Mouse (Mus musculus): ENCODE data around the gene Dennd2a. TPM values are rescaled to one million over a fixed set of nuclear protein-coding genes. Genes with fewer than 3 reads are reported as not detected.

Gene Dennd2a
- polyA plus RNA-seq, 1 experiment from 2014 or later, result 12.6 TPM

GRCm38 (mm10) chr6:39551981-39552636 lies 5.6 kb downstream of the Dennd2a start:
- no peaks in the 10 kb centered on the region; the same call in 1 of the 2 replicates for H3K36me3 ChIP-seq (ENCODE audit: control insufficient read depth, insufficient read depth, low read length)
- no peak overlapping the region for H3K4me2 ChIP-seq
- H3K9me3 ChIP-seq (ENCODE audit: control insufficient read depth, low read length), result no peaks in the 10 kb centered on the region
- H3K4me3 ChIP-seq (ENCODE audit: low read depth, low read length), result no peak overlapping the region
- H3K4me1 ChIP-seq (replicated peaks; ENCODE audit: control insufficient read depth, insufficient read depth, low read length), result no peaks in the 10 kb centered on the region; the same call in none of the 2 replicates
- DNase-seq (ENCODE audit: low spot score) (no peak), ATAC-seq (replicated peaks; ENCODE audit: low FRiP score) (no peak)
- H3K27ac ChIP-seq (ENCODE audit: low read depth, low read length), result no peak overlapping the region
- H3K27me3 ChIP-seq (replicated peaks; ENCODE audit: control insufficient read depth, insufficient read depth, low read length), result peaks cover 15% of the 10 kb centered on the region
- no peak overlapping the region for H3K9ac ChIP-seq (ENCODE audit: low read depth, low read length)
- WGBS, result 45% methylated on average over 8 of the region's 8 CpGs

- ATAC-seq (replicated peaks; ENCODE audit: low FRiP score), result no peak
- WGBS, result 73% methylated on average over 5 of the region's 5 CpGs
These were observed 9.6 kb downstream of the Dennd2a start for GRCm38 (mm10) chr6:39548030-39548429.

GRCm38 (mm10) chr6:39545474-39545873 lies 12.2 kb downstream of the Dennd2a start:
- H3K27me3 ChIP-seq (replicated peaks; ENCODE audit: control insufficient read depth, insufficient read depth, low read length), result no peaks in the 10 kb centered on the region
- no peak overlapping the region for H3K9ac ChIP-seq (ENCODE audit: low read depth, low read length)
- DNase-seq (ENCODE audit: low spot score) (no peak), ATAC-seq (replicated peaks; ENCODE audit: low FRiP score) (no peak)
- WGBS, result 85% methylated on average over 7 of the region's 7 CpGs
- H3K4me2 ChIP-seq, result no peak overlapping the region
- H3K9me3 ChIP-seq (ENCODE audit: control insufficient read depth, low read length), result no peaks in the 10 kb centered on the region
- peaks cover 7% of the 10 kb centered on the region for H3K4me1 ChIP-seq (replicated peaks; ENCODE audit: control insufficient read depth, insufficient read depth, low read length)
- H3K27ac ChIP-seq (ENCODE audit: low read depth, low read length), result no peak overlapping the region
- H3K4me3 ChIP-seq (ENCODE audit: low read depth, low read length), result no peak overlapping the region
- H3K36me3 ChIP-seq (ENCODE audit: control insufficient read depth, insufficient read depth, low read length), result no peaks in the 10 kb centered on the region

More at GRCm38 (mm10) chr6:39548030-39548429, 9.6 kb downstream of the Dennd2a start:
- no peak overlapping the region for H3K4me3 ChIP-seq (ENCODE audit: low read depth, low read length)
- H3K27me3 ChIP-seq (replicated peaks; ENCODE audit: control insufficient read depth, insufficient read depth, low read length), result no peaks in the 10 kb centered on the region
- no peak for DNase-seq (ENCODE audit: low spot score)
- no peaks in the 10 kb centered on the region for H3K9me3 ChIP-seq (ENCODE audit: control insufficient read depth, low read length)
- no peaks in the 10 kb centered on the region for H3K36me3 ChIP-seq (ENCODE audit: control insufficient read depth, insufficient read depth, low read length)
- H3K4me2 ChIP-seq, result no peak overlapping the region
- no peak overlapping the region for H3K27ac ChIP-seq (ENCODE audit: low read depth, low read length)
- peaks cover under 1% of the 10 kb centered on the region for H3K4me1 ChIP-seq (replicated peaks; ENCODE audit: control insufficient read depth, insufficient read depth, low read length)
- H3K9ac ChIP-seq (ENCODE audit: low read depth, low read length), result no peak overlapping the region

GRCm38 (mm10) chr6:39543769-39544420 lies 13.8 kb downstream of the Dennd2a start:
- Histone ChIP-seq H3K4me1 (replicated peaks; ENCODE audit: control insufficient read depth, insufficient read depth, low read length) (peaks cover 12% of the 10 kb centered on the region), H3K27ac (ENCODE audit: low read depth, low read length) (peak overlapping the region; percentile 51), H3K4me3 (ENCODE audit: low read depth, low read length) (no peak overlapping the region), H3K4me2 (no peak overlapping the region), H3K9ac (ENCODE audit: low read depth, low read length) (no peak overlapping the region), H3K9me3 (ENCODE audit: control insufficient read depth, low read length) (no peaks in the 10 kb centered on the region), H3K27me3 (replicated peaks; ENCODE audit: control insufficient read depth, insufficient read depth, low read length) (no peaks in the 10 kb centered on the region), H3K36me3 (ENCODE audit: control insufficient read depth, insufficient read depth, low read length) (no peaks in the 10 kb centered on the region)
- WGBS, result 60% methylated on average over 15 of the region's 15 CpGs
- no peak for DNase-seq (ENCODE audit: low spot score)
- ATAC-seq (replicated peaks; ENCODE audit: low FRiP score), result no peak

- DNase-seq (ENCODE audit: low spot score) (peak; percentile 57), ATAC-seq (replicated peaks; ENCODE audit: low FRiP score) (peak; percentile 72)
- no peaks in the 10 kb centered on the region for H3K9me3 ChIP-seq (ENCODE audit: control insufficient read depth, low read length)
- H3K27ac ChIP-seq (ENCODE audit: low read depth, low read length), result peak overlapping the region; percentile 51
- 40% methylated on average over 15 of the region's 15 CpGs for WGBS
- no peaks in the 10 kb centered on the region for H3K27me3 ChIP-seq (replicated peaks; ENCODE audit: control insufficient read depth, insufficient read depth, low read length)
- H3K4me1 ChIP-seq (replicated peaks; ENCODE audit: control insufficient read depth, insufficient read depth, low read length), result peaks cover 19% of the 10 kb centered on the region
- H3K4me3 ChIP-seq (ENCODE audit: low read depth, low read length), result no peak overlapping the region
- peak overlapping the region; percentile 30; the same call in 1 of the 2 replicates for H3K4me2 ChIP-seq
- H3K36me3 ChIP-seq (ENCODE audit: control insufficient read depth, insufficient read depth, low read length), result no peaks in the 10 kb centered on the region
- no peak overlapping the region for H3K9ac ChIP-seq (ENCODE audit: low read depth, low read length)
These were observed 14.8 kb downstream of the Dennd2a start for GRCm38 (mm10) chr6:39542631-39543597.

- 33% methylated on average over 2 of the region's 2 CpGs for WGBS
These were observed 17.1 kb downstream of the Dennd2a start for GRCm38 (mm10) chr6:39540563-39540962.

GRCm38 (mm10) chr6:39539679-39540155 lies 17.9 kb downstream of the Dennd2a start:
- Histone ChIP-seq H3K36me3 (ENCODE audit: control insufficient read depth, insufficient read depth, low read length) (no peaks in the 10 kb centered on the region), H3K27me3 (replicated peaks; ENCODE audit: control insufficient read depth, insufficient read depth, low read length) (no peaks in the 10 kb centered on the region), H3K27ac (ENCODE audit: low read depth, low read length) (0 out of 2 replicates have a peak overlapping the region, but pooled peaks have one; percentile 44), H3K4me3 (ENCODE audit: low read depth, low read length) (no peak overlapping the region), H3K4me1 (replicated peaks; ENCODE audit: control insufficient read depth, insufficient read depth, low read length) (peaks cover 19% of the 10 kb centered on the region), H3K4me2 (peak overlapping the region; percentile 42), H3K9ac (ENCODE audit: low read depth, low read length) (no peak overlapping the region), H3K9me3 (ENCODE audit: control insufficient read depth, low read length) (no peaks in the 10 kb centered on the region)
- DNase-seq (ENCODE audit: low spot score) (no peak), ATAC-seq (replicated peaks; ENCODE audit: low FRiP score) (peak; percentile 62)
- 16% methylated on average over 7 of the region's 7 CpGs for WGBS

More at GRCm38 (mm10) chr6:39540563-39540962, 17.1 kb downstream of the Dennd2a start:
- no peaks in the 10 kb centered on the region for H3K9me3 ChIP-seq (ENCODE audit: control insufficient read depth, low read length)
- no peak overlapping the region for H3K4me3 ChIP-seq (ENCODE audit: low read depth, low read length)
- no peaks in the 10 kb centered on the region for H3K36me3 ChIP-seq (ENCODE audit: control insufficient read depth, insufficient read depth, low read length)
- DNase-seq (ENCODE audit: low spot score) (no peak), ATAC-seq (replicated peaks; ENCODE audit: low FRiP score) (no peak)
- H3K4me1 ChIP-seq (replicated peaks; ENCODE audit: control insufficient read depth, insufficient read depth, low read length), result peaks cover 19% of the 10 kb centered on the region
- H3K27ac ChIP-seq (ENCODE audit: low read depth, low read length), result no peak overlapping the region; the same call in 1 of the 2 replicates
- no peak overlapping the region for H3K9ac ChIP-seq (ENCODE audit: low read depth, low read length)
- H3K4me2 ChIP-seq, result no peak overlapping the region; the same call in 1 of the 2 replicates
- no peaks in the 10 kb centered on the region for H3K27me3 ChIP-seq (replicated peaks; ENCODE audit: control insufficient read depth, insufficient read depth, low read length)

- Histone ChIP-seq H3K4me2 (no peak overlapping the region; the same call in 1 of the 2 replicates), H3K4me3 (ENCODE audit: low read depth, low read length) (no peak overlapping the region), H3K36me3 (ENCODE audit: control insufficient read depth, insufficient read depth, low read length) (no peaks in the 10 kb centered on the region), H3K27me3 (replicated peaks; ENCODE audit: control insufficient read depth, insufficient read depth, low read length) (no peaks in the 10 kb centered on the region), H3K9ac (ENCODE audit: low read depth, low read length) (no peak overlapping the region), H3K9me3 (ENCODE audit: control insufficient read depth, low read length) (no peaks in the 10 kb centered on the region), H3K27ac (ENCODE audit: low read depth, low read length) (no peak overlapping the region), H3K4me1 (replicated peaks; ENCODE audit: control insufficient read depth, insufficient read depth, low read length) (peaks cover 19% of the 10 kb centered on the region)
- WGBS, result 42% methylated on average over 8 of the region's 8 CpGs
- DNase-seq (ENCODE audit: low spot score) (no peak), ATAC-seq (replicated peaks; ENCODE audit: low FRiP score) (no peak)
These were observed 19.4 kb downstream of the Dennd2a start for GRCm38 (mm10) chr6:39538227-39538626.
